Mouse (Mus musculus) liver, embryonic 13.5 days (tissue): Measurements from ENCODE around the gene Slc35b2. TPM values are rescaled to one million over a fixed set of nuclear protein-coding genes. Genes with fewer than 3 reads are reported as not detected.

ENCODE experiments used
- ATAC-seq: fragments of 200-750 bp; cut with Nextera tagmentation; 2 replicates; pipeline ENCODE4 v1.8.0; 2017; ENCODE audit warnings: low read depth, mild to moderate bottlenecking, moderate number of reproducible peaks, moderate library complexity
- DNase-seq: peaks from one replicate; pipeline ENCODE4 v3.0.0; 2022
- H3K27ac ChIP-seq: fragments of 300-500 bp; sonication (generic); 2 replicates; pipeline ENCODE4 v1.5.1; 2015; ENCODE audit warnings: moderate library complexity, mild to moderate bottlenecking, inconsistent platforms
- H3K27me3 ChIP-seq: fragments of 300-500 bp; sonication (generic); 2 replicates; pipeline ENCODE4 v1.6.1; 2015; ENCODE audit warnings: mild to moderate bottlenecking, inconsistent platforms
- H3K36me3 ChIP-seq: fragments of 300-500 bp; sonication (generic); 2 replicates; pipeline ENCODE4 v1.6.1; 2015; ENCODE audit warnings: mild to moderate bottlenecking, inconsistent platforms
- H3K4me1 ChIP-seq: fragments of 300-500 bp; sonication (generic); replicated peaks from 2 replicates; pipeline ENCODE4 v1.6.1; 2015; ENCODE audit warnings: inconsistent platforms
- H3K4me2 ChIP-seq: fragments of 300-500 bp; sonication (generic); 2 replicates; pipeline ENCODE4 v1.6.1; 2015; ENCODE audit warnings: inconsistent platforms, mild to moderate bottlenecking, moderate library complexity
- H3K4me3 ChIP-seq: fragments of 300-500 bp; sonication (generic); replicated peaks from 2 replicates; pipeline ENCODE4 v1.5.1; 2015; ENCODE audit warnings: mild to moderate bottlenecking, inconsistent platforms
- H3K9ac ChIP-seq: fragments of 300-500 bp; sonication (generic); 2 replicates; pipeline ENCODE4 v1.6.1; 2015; ENCODE audit warnings: mild to moderate bottlenecking, inconsistent platforms
- H3K9me3 ChIP-seq: fragments of 300-500 bp; sonication (generic); replicated peaks from 2 replicates; pipeline ENCODE4 v1.6.1; 2016; ENCODE audit warnings: inconsistent platforms
- WGBS: fragments of 180-500 bp; shearing (Covaris S2); methylation state at CpG from one replicate; pipeline ENCODE4 v1.1.7; 2015; ENCODE audit not compliant: insufficient replicate concordance; 5-methylcytosine and 5-hydroxymethylcytosine counted together
- polyA plus RNA-seq: library from polyadenylated mRNA; unstranded; fragments of >200 nt; fragmentation: Nextera tagmentation; extraction: Ambion mirVana; gene quantifications from 2 replicates; pipeline ENCODE4 v1.2.1, GENCODE M21; 2015

The Slc35b2 gene
- polyA plus RNA-seq, 1 experiment from 2014 or later: 58.0 TPM

DNA sequence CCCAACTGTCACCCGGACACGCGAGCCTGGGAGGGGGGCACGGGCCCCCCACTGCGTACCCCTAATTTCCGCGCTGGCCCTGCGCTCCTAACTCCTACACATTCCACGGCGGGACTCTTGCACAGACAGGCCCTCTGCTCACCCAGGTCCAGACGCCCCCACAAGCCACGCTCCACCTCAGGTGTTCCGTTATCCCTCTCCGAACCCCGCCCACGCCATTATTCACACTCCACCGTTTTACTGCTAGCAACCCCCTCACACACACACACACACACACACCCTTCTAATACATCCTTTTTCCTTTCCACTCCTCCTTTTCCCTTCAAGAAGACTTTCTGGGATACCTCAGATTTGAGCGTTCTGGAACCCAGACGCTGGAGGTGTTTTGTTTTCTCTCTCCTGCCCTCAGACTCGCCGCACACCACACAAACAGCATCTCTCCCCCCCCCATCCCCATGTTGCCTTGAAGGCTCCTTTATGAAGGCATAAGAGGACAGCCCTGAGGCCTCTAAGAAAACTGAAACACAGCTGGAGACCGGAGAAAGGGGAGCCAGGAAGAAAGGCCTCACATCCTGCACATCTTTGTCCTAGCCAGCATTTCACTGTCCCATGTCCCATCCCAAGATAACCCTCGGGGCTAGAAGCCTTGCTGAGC lies 32.2 kb downstream of the Slc35b2 start:
- Histone ChIP-seq H3K4me1 (peaks cover 91% of the 10 kb centered on the region), H3K27ac (peak overlapping the region; percentile 97), H3K4me3 (peak overlapping the region; percentile 92), H3K36me3 (peaks cover 13% of the 10 kb centered on the region), H3K4me2 (peak overlapping the region; percentile 100), H3K27me3 (0 out of 2 replicates have a peak, but pooled peaks cover 7% of the 10 kb centered on the region), H3K9me3 (no peaks in the 10 kb centered on the region), H3K9ac (peak overlapping the region; percentile 97)
- no peak for ATAC-seq
- 20% methylated on average over 23 of the region's 23 CpGs for WGBS
- DNase-seq: no peak

DNA sequence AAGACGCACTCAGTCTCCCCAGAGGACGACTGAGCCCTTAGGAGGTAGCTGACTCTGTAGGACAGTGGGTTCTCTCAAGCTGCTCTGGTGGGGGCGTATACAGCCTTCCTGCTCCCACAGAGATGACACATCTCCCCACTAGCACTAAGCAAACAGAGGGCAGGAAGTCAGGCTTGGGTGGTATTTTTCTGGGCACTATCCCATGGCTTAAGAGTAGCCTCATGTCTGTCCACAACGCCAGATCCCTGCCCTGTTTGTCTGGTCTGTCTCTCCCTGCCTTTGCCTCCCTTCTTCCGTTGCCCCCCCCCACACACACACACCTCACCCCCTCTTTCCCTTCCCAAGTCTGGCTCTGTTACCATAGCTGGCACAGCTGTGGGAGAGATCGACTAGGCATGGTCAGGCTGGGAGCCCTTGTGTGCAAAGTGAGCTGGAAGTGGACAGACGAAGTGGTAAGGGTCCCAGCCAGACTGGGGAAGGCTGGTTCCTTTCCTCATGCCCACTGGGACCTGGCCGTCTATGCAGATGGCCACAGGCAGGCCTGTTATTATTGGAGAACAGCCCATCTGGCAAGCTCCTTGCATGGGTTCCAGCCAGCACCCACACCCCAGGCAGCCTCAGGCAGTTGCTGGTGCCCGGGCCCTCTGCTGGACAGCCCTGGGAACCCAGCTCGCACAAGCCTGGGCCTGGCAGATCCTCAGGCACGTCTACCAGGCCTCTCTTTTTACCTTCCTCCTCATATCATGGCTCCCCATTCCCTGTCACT lies 33.1 kb downstream of the Slc35b2 start:
- H3K9me3 ChIP-seq: no peaks in the 10 kb centered on the region
- H3K27me3 ChIP-seq: 0 out of 2 replicates have a peak, but pooled peaks cover 7% of the 10 kb centered on the region
- 36% methylated on average over 11 of the region's 11 CpGs for WGBS
- peaks cover 4% of the 10 kb centered on the region for H3K36me3 ChIP-seq
- no peak overlapping the region for H3K4me3 ChIP-seq
- ATAC-seq: peak; percentile 30
- 0 out of 2 replicates have a peak overlapping the region, but pooled peaks have one; percentile 100 for H3K4me2 ChIP-seq
- DNase-seq: peak; percentile 70
- H3K9ac ChIP-seq: peak overlapping the region; percentile 47; the same call in 1 of the 2 replicates
- peaks cover 91% of the 10 kb centered on the region for H3K4me1 ChIP-seq
- H3K27ac ChIP-seq: peak overlapping the region; percentile 97

DNA sequence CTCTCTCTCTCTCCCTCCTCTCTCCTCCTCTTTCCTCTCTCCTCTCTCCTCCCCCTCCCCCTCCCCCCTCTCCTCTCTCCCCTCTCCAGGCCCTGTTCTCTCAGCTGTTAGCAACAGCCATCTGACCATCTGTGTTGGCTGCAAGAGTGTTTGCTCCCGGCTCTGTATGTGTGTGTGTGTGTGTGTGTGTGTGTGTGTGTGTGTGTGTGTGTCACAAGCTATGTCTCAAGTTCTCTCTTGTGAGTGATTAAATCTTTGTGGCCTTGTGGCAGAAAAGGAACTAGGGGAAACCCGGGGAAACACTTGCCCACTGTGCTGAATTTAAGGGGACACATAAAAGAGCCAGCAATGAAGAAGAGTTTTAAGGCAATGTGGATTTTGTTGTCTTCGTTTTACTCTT lies 34.1 kb downstream of the Slc35b2 start:
- ATAC-seq (no peak), DNase-seq (no peak)
- H3K9me3 ChIP-seq: no peaks in the 10 kb centered on the region
- no peak overlapping the region for H3K9ac ChIP-seq
- 16% methylated on average over 3 of the region's 3 CpGs for WGBS
- peaks cover 89% of the 10 kb centered on the region for H3K4me1 ChIP-seq
- H3K36me3 ChIP-seq: no peaks in the 10 kb centered on the region
- 0 out of 2 replicates have a peak, but pooled peaks cover 7% of the 10 kb centered on the region for H3K27me3 ChIP-seq
- H3K4me3 ChIP-seq: no peak overlapping the region
- peak overlapping the region; percentile 16; the same call in 1 of the 2 replicates for H3K27ac ChIP-seq
- H3K4me2 ChIP-seq: no peak overlapping the region

DNA sequence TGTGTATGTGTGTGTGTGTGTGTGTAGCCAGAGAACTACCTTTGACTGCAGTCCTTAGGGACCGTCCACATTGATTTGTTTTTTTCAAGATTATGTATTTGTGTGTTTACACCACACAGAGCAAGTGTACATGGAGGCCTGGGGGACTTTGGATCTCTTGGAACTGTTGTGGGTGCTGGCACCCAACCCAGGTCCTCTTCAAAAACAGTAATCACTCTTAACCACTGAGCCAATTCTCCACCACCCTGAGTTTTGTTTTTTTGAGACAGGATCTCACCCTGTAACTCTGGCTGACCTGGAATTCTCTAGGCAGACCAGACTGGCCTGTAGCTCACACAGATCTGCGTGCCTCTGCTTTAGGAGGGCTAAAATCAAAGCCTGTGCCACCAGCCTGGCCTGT lies 34.7 kb downstream of the Slc35b2 start:
- Histone ChIP-seq H3K9me3 (no peaks in the 10 kb centered on the region), H3K4me2 (no peak overlapping the region), H3K36me3 (no peaks in the 10 kb centered on the region), H3K27me3 (0 out of 2 replicates have a peak, but pooled peaks cover 7% of the 10 kb centered on the region), H3K4me3 (no peak overlapping the region), H3K4me1 (peaks cover 83% of the 10 kb centered on the region), H3K9ac (no peak overlapping the region), H3K27ac (peak overlapping the region; percentile 18; the same call in 1 of the 2 replicates)
- WGBS: 73% methylated on average over 2 of the region's 2 CpGs
- no peak for DNase-seq
- ATAC-seq: no peak

DNA sequence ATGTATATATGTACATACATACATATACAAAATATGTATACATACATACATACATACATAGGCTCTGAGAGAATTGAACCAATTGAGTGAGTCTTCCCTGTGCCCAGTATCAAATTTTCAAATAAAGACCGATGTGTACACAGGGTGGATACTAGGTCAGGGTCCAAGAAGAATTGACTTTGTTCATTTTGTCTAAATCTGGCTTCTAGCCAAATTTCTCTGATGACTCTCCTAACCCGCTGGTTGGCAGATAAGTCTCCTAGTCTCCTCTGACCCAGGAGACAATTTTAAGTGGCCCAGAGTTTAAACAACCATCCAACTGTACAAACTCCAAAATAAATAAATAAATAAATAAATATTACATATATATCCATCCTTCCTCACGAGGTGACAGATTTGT lies 35.2 kb downstream of the Slc35b2 start:
- H3K27ac ChIP-seq: peak overlapping the region; percentile 18; the same call in 1 of the 2 replicates
- no peaks in the 10 kb centered on the region for H3K9me3 ChIP-seq
- peak overlapping the region; percentile 53; the same call in 1 of the 2 replicates for H3K4me3 ChIP-seq
- H3K4me1 ChIP-seq: peaks cover 77% of the 10 kb centered on the region
- 54% methylated on average over 3 of the region's 3 CpGs for WGBS
- H3K36me3 ChIP-seq: no peaks in the 10 kb centered on the region
- DNase-seq (no peak), ATAC-seq (no peak)
- H3K9ac ChIP-seq: peak overlapping the region; percentile 69; the same call in 1 of the 2 replicates
- 0 out of 2 replicates have a peak, but pooled peaks cover 7% of the 10 kb centered on the region for H3K27me3 ChIP-seq
- peak overlapping the region; percentile 80 for H3K4me2 ChIP-seq

DNA sequence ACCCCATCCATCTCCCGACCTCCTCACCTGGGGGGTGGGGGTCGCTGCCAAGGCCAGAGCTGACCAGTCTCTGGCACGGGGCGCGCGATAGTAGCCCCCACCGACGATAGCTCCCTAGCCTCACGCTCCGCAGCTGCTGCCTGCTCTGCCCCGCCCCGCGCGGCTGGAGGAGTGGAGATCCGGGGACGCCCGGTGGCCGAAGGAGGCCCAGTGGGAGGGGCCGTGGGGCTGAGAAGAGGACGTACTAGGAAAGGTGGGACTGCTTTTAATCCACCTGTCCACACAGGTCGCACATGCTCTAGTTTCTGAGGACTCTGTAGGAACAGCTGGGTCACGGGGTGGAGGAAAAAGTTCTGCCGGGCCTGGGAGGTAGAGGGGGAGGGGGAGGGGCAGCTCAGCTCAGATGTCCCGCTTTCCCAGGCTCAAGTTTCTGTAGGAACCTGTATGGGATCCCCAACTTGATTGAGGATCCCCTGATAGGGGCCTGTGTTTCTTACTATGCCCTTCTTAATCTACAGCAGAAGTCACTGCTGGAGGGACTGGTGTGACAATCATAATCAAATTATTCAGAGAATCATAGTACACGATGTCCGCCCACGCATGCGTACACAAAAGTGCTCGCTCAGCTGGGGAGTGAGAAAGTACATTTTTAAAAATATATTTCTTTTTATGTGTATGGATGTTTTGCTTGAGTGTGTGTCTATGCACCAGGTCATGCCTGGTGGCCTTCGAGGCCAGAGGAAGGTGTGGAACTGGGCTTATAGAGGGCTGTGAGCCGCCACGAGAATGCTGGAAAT lies 36.0 kb downstream of the Slc35b2 start, which contains the start of gene Slc29a1:
TSS of gene Slc29a1 (minus strand) at position 161 of the 797 bp plus-strand sequence.
- WGBS: 19% methylated on average over 32 of the region's 32 CpGs
- peak within 1 kb of the TSS; percentile 53 for H3K4me3 ChIP-seq
- peak within 1 kb of the TSS; percentile 80 for H3K4me2 ChIP-seq
- ATAC-seq (peak; percentile 21), DNase-seq (peak; percentile 62)
- 0 out of 2 replicates have a peak, but pooled peaks cover 7% of the 10 kb centered on the region for H3K27me3 ChIP-seq
- H3K9ac ChIP-seq: peak within 1 kb of the TSS; percentile 69
- H3K36me3 ChIP-seq: no peaks in the 10 kb centered on the region
- no peaks in the 10 kb centered on the region for H3K9me3 ChIP-seq
- peaks cover 70% of the 10 kb centered on the region for H3K4me1 ChIP-seq
- H3K27ac ChIP-seq: peak within 1 kb of the TSS; percentile 23; the same call in 1 of the 2 replicates

DNA sequence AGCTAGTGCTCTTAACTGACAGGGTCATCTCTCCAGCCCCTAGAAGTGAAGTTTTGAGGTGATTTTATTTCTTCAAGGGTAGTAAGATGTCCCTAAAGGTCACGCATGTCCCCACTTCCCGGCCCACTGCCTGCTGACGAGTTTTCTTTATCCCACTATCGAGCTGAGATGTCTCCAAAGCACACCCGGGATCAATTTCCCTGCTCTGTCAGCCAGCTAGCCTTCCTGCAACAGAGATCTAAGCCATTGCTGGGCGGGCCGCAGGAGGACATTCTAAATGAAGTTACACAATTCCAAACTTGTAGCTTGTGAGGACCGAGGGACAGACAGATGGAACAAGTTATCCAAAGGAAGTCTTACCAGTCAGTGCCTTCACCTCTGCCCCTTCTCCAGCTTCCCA lies 36.6 kb downstream of the Slc35b2 start:
- WGBS: 64% methylated on average over 8 of the region's 8 CpGs
- no peak for ATAC-seq
- Histone ChIP-seq H3K9me3 (no peaks in the 10 kb centered on the region), H3K9ac (0 out of 2 replicates have a peak overlapping the region, but pooled peaks have one; percentile 4), H3K4me2 (0 out of 2 replicates have a peak overlapping the region, but pooled peaks have one; percentile 80), H3K27ac (0 out of 2 replicates have a peak overlapping the region, but pooled peaks have one; percentile 2), H3K4me1 (peaks cover 68% of the 10 kb centered on the region), H3K27me3 (0 out of 2 replicates have a peak, but pooled peaks cover 7% of the 10 kb centered on the region), H3K4me3 (no peak overlapping the region), H3K36me3 (no peaks in the 10 kb centered on the region)
- DNase-seq: no peak

DNA sequence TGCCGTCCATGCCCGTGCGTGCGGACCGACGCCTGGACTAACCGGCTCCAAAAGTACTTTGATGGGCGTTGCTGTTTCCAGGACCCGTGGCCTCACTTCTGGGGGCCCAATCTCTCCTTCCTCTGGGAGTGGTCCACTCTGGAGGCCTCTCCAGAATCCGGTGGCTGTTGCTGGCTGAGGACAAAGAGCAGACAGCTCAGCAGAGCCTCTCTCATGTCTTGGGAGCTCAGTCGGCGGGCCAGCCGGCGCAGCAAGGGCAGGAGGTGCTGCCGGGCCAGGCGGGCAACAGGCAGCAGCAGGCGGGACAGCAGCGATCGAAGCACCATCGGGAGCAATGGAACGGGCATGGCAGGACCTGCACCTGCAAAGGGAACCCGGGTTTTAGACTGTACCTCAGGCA lies 37.7 kb downstream of the Slc35b2 start:
- ATAC-seq (no peak), DNase-seq (no peak)
- 36% methylated on average over 22 of the region's 22 CpGs for WGBS
- peaks cover 59% of the 10 kb centered on the region for H3K4me1 ChIP-seq
- H3K27me3 ChIP-seq: 0 out of 2 replicates have a peak, but pooled peaks cover 7% of the 10 kb centered on the region
- H3K4me2 ChIP-seq: peak overlapping the region; percentile 56
- peak overlapping the region; percentile 11; the same call in 1 of the 2 replicates for H3K27ac ChIP-seq
- no peaks in the 10 kb centered on the region for H3K9me3 ChIP-seq
- peak overlapping the region; percentile 40 for H3K9ac ChIP-seq
- H3K36me3 ChIP-seq: no peaks in the 10 kb centered on the region
- H3K4me3 ChIP-seq: peak overlapping the region; percentile 23

DNA sequence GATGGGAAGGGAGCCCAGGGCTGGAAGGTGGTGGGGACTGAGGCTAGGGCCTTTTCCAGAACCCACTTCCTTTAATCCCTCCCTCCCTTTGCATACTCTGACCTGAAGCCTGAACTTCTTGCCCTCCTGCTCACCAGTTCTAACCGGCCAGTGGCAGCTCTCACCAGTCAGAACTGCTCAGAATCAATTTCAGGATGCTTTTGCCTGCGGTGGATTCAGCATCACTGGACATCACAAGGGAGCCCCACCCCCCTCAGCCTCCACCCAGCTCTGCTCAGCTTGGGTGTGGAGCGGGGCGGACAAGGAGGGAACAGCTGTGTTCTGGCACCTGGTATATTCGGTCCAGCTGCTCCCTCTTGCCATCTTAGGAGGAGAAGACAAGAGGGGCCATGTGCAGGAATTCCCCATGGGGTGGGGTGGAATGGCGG lies 38.2 kb downstream of the Slc35b2 start, which contains the start of gene Mymx:
TSS of gene Mymx (minus strand) at position 226 of the 428 bp plus-strand sequence.
- peak within 1 kb of the TSS; percentile 11; the same call in 1 of the 2 replicates for H3K27ac ChIP-seq
- 62% methylated on average over 6 of the region's 6 CpGs for WGBS
- DNase-seq (no peak), ATAC-seq (no peak; the same call in 1 of the 2 replicates)
- peak within 1 kb of the TSS; percentile 40 for H3K9ac ChIP-seq
- no peaks in the 10 kb centered on the region for H3K36me3 ChIP-seq
- peaks cover 53% of the 10 kb centered on the region for H3K4me1 ChIP-seq
- peak within 1 kb of the TSS; percentile 23 for H3K4me3 ChIP-seq
- H3K9me3 ChIP-seq: no peaks in the 10 kb centered on the region
- 0 out of 2 replicates have a peak, but pooled peaks cover 7% of the 10 kb centered on the region for H3K27me3 ChIP-seq
- peak within 1 kb of the TSS; percentile 56 for H3K4me2 ChIP-seq

DNA sequence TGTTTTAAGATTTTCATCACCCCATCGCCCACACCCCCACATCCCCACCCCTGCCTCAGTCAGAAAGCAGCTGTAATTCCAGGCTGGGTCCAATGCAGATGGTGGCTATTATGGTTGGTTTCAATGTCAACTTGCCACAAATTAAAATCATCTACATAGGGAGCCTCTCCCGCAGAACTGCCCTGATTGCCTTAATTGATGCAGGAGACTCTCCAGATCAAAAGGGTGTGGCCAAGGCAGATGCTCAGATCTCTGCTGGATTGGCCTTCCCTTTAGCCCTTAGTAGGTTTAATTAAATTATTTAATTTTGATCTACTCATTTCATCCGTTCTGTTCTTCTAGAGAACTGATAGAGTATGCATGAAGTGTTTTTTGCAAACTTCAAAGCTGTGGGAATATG lies 39.3 kb downstream of the Slc35b2 start:
- H3K4me1 ChIP-seq: peaks cover 45% of the 10 kb centered on the region
- no peaks in the 10 kb centered on the region for H3K9me3 ChIP-seq
- H3K27me3 ChIP-seq: 0 out of 2 replicates have a peak, but pooled peaks cover 7% of the 10 kb centered on the region
- H3K9ac ChIP-seq: no peak overlapping the region
- ATAC-seq (no peak), DNase-seq (no peak)
- no peak overlapping the region for H3K4me2 ChIP-seq
- no peak overlapping the region for H3K27ac ChIP-seq
- no peaks in the 10 kb centered on the region for H3K36me3 ChIP-seq
- H3K4me3 ChIP-seq: no peak overlapping the region
- WGBS: 78% methylated on average over 3 of the region's 3 CpGs
